Mouse (Mus musculus): ENCODE data around the gene Birc6. TPM values are rescaled to one million over a fixed set of nuclear protein-coding genes. Genes with fewer than 3 reads are reported as not detected.

Birc6 gene
- total and polyA plus RNA-seq, 2 experiments from 2014 or later: 96.6 to 137 TPM

DNA sequence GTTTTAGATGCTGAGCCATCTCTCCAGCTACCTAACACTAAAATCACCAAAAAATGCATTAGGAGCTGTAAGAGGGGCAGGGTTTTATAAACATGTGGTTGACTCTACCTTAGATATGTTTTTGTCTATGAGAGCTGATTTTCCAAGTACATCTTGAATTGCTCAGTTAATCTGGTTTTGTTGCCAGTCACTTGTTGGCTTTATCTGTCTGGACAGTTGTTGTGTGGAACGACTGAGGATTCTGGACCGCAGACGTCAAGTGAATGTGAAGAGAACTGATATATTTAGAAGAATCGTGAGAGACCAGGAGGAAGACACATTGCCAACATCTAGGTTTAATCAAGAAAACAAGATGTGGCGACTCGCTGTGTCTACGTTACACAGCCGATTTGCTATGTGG is 183.5 kb downstream of the Birc6 start:
- WGBS: 88% methylated on average over 8 of the region's 8 CpGs
- no peaks in the 10 kb centered on the region for H3K27me3 ChIP-seq (ENCODE audit: insufficient read depth, low read length)
- no peaks in the 10 kb centered on the region for H3K4me1 ChIP-seq (ENCODE audit: insufficient read depth, low read length)
- no peak overlapping the region for H3K4me3 ChIP-seq (ENCODE audit: low read length)
- no peak for ATAC-seq
- H3K27ac ChIP-seq: no peak overlapping the region
- no peaks in the 10 kb centered on the region for H3K36me3 ChIP-seq (ENCODE audit: insufficient read depth, low read length)
- DNase-seq (ENCODE audit: low spot score): no peak
- H3K4me2 ChIP-seq (ENCODE audit: low read depth, low read length): no peak overlapping the region
- no peak for TF ChIP-seq CTCF (IDR thresholded peaks at IDR 0.05; ENCODE audit: low read depth)
- H3K9me3 ChIP-seq (ENCODE audit: low read length): no peaks in the 10 kb centered on the region
- H3K9ac ChIP-seq (replicated peaks; ENCODE audit: low read length): no peak overlapping the region

DNA sequence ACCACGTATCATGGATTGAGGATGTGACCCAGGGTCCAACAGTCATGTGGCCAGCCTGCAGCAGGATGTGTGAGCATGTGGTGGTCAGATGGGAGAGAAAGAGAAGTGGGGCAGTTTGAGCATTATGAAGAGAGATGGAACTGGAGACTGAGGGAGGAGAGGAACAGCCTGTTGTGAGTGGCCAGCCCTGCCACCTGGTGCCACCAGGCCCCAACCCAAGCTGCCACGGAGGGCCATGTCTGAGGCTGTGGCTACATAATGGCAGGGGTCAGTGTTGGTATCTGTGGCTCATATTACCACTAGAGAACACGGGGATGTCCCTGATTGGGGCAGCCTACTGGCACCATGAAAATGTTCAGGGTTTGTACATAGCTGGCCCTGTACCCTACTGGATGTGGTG is 187.0 kb downstream of the Birc6 start:
- TF ChIP-seq CTCF (IDR thresholded peaks at IDR 0.05; ENCODE audit: low read depth): no peak
- H3K36me3 ChIP-seq (ENCODE audit: insufficient read depth, low read length): no peaks in the 10 kb centered on the region
- H3K27ac ChIP-seq: no peak overlapping the region
- no peak for DNase-seq (ENCODE audit: low spot score)
- H3K4me1 ChIP-seq (ENCODE audit: insufficient read depth, low read length): peaks cover 8% of the 10 kb centered on the region
- no peak overlapping the region for H3K9ac ChIP-seq (replicated peaks; ENCODE audit: low read length)
- ATAC-seq: no peak
- WGBS: 59% methylated on average over 3 of the region's 3 CpGs
- H3K27me3 ChIP-seq (ENCODE audit: insufficient read depth, low read length): no peaks in the 10 kb centered on the region
- H3K4me3 ChIP-seq (ENCODE audit: low read length): no peak overlapping the region
- H3K4me2 ChIP-seq (ENCODE audit: low read depth, low read length): no peak overlapping the region
- no peaks in the 10 kb centered on the region for H3K9me3 ChIP-seq (ENCODE audit: low read length)

DNA sequence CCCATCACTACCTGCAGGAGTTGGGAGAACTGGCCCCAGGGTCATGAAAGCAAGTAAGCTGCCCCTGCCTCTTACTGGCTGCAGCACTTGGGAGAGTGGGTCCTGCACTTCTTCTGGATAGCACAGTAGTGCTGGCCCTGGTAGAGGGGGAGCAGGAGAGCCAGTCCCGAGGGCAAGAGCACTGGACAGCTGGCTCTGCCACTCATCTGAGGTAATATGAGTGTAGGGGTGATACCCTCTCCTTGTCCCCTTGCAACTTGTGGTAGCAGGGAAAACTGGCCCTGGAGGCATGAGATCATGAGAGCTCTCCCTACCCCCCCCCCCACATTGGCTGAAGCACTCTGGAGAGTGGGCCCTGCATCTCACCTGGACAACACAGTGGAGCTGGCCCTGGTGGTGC is 187.6 kb downstream of the Birc6 start:
- Histone ChIP-seq H3K4me3 (ENCODE audit: low read length) (no peak overlapping the region), H3K27ac (no peak overlapping the region), H3K9me3 (ENCODE audit: low read length) (no peaks in the 10 kb centered on the region), H3K36me3 (ENCODE audit: insufficient read depth, low read length) (no peaks in the 10 kb centered on the region), H3K9ac (replicated peaks; ENCODE audit: low read length) (no peak overlapping the region), H3K4me1 (ENCODE audit: insufficient read depth, low read length) (peaks cover 8% of the 10 kb centered on the region), H3K27me3 (ENCODE audit: insufficient read depth, low read length) (no peaks in the 10 kb centered on the region), H3K4me2 (ENCODE audit: low read depth, low read length) (no peak overlapping the region)
- ATAC-seq: no peak
- no peak for TF ChIP-seq CTCF (IDR thresholded peaks at IDR 0.05; ENCODE audit: low read depth)
- no peak for DNase-seq (ENCODE audit: low spot score)
- 29% methylated on average over 1 of the region's 1 CpGs for WGBS

DNA sequence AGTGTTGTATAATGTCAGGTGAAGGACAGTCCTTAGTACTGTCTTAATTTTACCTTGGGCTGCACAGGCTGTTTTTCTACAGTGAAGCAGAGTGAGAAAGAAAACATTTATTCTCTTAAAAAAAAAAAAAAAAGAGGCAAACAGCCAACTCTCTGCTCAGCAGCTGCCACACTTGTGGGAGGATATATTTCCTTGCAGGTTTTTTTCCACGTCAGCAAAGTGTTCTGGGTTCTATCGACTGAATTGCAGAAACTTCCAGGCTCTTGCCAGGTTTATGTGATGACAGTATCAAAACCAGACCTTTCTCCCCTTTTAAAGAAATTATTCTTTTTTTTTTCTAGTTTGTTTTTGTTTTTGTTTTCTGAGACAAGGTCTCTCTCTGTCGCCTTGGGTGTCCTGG is 188.5 kb downstream of the Birc6 start:
- Histone ChIP-seq H3K36me3 (ENCODE audit: insufficient read depth, low read length) (no peaks in the 10 kb centered on the region; the same call in 1 of the 2 replicates), H3K4me1 (ENCODE audit: insufficient read depth, low read length) (peaks cover 8% of the 10 kb centered on the region), H3K9me3 (ENCODE audit: low read length) (no peaks in the 10 kb centered on the region), H3K9ac (replicated peaks; ENCODE audit: low read length) (no peak overlapping the region; the same call in 1 of the 2 replicates), H3K4me2 (ENCODE audit: low read depth, low read length) (peak overlapping the region; percentile 93; the same call in 1 of the 2 replicates), H3K27me3 (ENCODE audit: insufficient read depth, low read length) (no peaks in the 10 kb centered on the region), H3K4me3 (ENCODE audit: low read length) (peak overlapping the region; percentile 75; the same call in 1 of the 2 replicates), H3K27ac (no peak overlapping the region)
- TF ChIP-seq CTCF (IDR thresholded peaks at IDR 0.05; ENCODE audit: low read depth): no peak
- WGBS: 66% methylated on average over 3 of the region's 3 CpGs
- DNase-seq (ENCODE audit: low spot score) (no peak), ATAC-seq (no peak)

DNA sequence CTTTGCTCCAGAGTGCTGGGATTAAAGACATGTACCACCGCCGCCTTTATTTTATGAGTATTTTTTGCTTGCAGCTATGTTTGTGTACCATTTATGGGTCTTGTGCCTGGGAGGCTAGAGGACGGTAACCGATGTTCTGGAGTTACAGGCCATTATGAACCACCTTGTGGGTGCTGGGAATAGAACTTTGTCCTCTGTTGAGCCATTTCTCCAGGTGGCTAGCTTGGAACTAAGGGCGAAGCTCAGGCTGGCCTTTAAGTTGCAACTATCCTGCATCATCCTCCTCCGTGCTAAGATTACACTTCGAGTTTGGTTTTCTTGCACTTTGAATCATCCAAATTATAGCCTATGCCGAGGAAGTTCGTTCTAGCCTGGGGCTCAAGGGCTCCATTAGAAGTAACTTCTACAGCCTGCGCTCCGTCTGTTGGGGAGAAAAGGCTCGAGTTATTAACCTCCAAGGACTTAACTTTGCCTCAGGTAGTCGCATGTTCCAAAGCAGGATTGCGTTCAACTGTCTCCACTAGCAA is 189.1 kb downstream of the Birc6 start:
- TF ChIP-seq CTCF (IDR thresholded peaks at IDR 0.05; ENCODE audit: low read depth): no peak
- DNase-seq (ENCODE audit: low spot score) (no peak), ATAC-seq (no peak)
- peaks cover 8% of the 10 kb centered on the region for H3K4me1 ChIP-seq (ENCODE audit: insufficient read depth, low read length)
- peak overlapping the region; percentile 41; the same call in 1 of the 2 replicates for H3K9ac ChIP-seq (replicated peaks; ENCODE audit: low read length)
- no peak overlapping the region for H3K27ac ChIP-seq
- peak overlapping the region; percentile 75 for H3K4me3 ChIP-seq (ENCODE audit: low read length)
- whole genome bisulfite sequencing: 9% methylated on average over 14 of the region's 14 CpGs
- peak overlapping the region; percentile 93 for H3K4me2 ChIP-seq (ENCODE audit: low read depth, low read length)
- H3K27me3 ChIP-seq (ENCODE audit: insufficient read depth, low read length): no peaks in the 10 kb centered on the region
- H3K9me3 ChIP-seq (ENCODE audit: low read length): no peaks in the 10 kb centered on the region
- peaks cover 3% of the 10 kb centered on the region; the same call in 1 of the 2 replicates for H3K36me3 ChIP-seq (ENCODE audit: insufficient read depth, low read length)

DNA sequence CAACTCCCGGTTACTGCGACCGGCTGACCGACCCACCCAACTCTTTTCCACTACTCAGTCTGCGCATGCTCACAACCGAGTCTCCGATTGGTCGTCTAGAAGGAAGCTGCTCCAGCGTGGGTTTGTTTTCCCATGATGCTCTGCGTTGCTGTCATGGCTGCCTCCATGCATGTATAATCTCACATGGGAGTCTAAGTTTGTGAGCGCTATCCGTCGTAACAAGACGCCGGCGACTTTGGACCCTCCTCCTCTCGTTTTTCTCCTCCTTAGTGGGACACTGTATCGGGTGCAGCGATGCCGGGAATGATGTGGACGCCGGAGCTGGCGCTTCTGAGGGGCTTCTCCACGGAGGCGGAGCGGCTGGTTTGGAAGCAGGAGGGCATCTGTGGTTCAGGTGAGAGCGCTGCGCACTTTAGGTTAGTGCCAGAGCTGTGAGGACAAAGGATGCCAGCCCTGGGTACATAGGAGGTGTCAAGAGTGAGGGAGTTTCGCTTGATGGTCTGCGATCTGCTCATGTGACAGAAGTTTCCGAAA is 189.6 kb downstream of the Birc6 start, which contains the start of gene Ttc27:
Gene Ttc27 (plus strand): TSS at position 115 of the 534 bp plus-strand sequence.
- Histone ChIP-seq H3K9me3 (ENCODE audit: low read length) (no peaks in the 10 kb centered on the region), H3K27me3 (ENCODE audit: insufficient read depth, low read length) (no peaks in the 10 kb centered on the region), H3K36me3 (ENCODE audit: insufficient read depth, low read length) (peaks cover 4% of the 10 kb centered on the region; the same call in 1 of the 2 replicates), H3K27ac (no peak within 1 kb of the TSS), H3K9ac (replicated peaks; ENCODE audit: low read length) (peak within 1 kb of the TSS; percentile 62), H3K4me3 (ENCODE audit: low read length) (peak within 1 kb of the TSS; percentile 75), H3K4me2 (ENCODE audit: low read depth, low read length) (peak within 1 kb of the TSS; percentile 93), H3K4me1 (ENCODE audit: insufficient read depth, low read length) (peaks cover 8% of the 10 kb centered on the region)
- DNase-seq (ENCODE audit: low spot score) (peak; percentile 98), ATAC-seq (peak; percentile 96)
- TF ChIP-seq CTCF (IDR thresholded peaks at IDR 0.05; ENCODE audit: low read depth): no peak
- WGBS: 2% methylated on average over 31 of the region's 31 CpGs

DNA sequence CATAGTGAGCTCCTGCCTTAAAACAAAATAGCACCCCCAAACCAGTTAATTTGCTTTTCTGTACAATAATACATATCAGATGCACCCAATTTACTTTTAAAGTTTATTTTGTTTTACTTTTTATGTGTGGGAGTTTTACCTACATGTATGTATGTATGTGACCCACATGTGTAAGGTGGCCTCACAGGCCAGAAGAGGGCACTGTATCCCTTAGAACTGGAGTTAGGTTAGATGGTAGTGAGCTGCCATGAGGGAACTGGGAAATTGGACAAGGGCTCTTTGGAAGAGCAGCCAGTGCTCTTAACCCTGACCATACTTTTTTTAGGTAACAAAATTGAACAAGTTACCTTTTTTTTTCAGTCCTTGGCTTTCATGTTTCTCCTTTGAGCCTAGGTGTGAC is 204.8 kb downstream of the Birc6 start:
- Histone ChIP-seq H3K4me1 (ENCODE audit: insufficient read depth, low read length) (no peaks in the 10 kb centered on the region), H3K27me3 (ENCODE audit: insufficient read depth, low read length) (no peaks in the 10 kb centered on the region), H3K27ac (no peak overlapping the region), H3K4me2 (ENCODE audit: low read depth, low read length) (no peak overlapping the region), H3K4me3 (ENCODE audit: low read length) (no peak overlapping the region), H3K36me3 (ENCODE audit: insufficient read depth, low read length) (no peaks in the 10 kb centered on the region), H3K9ac (replicated peaks; ENCODE audit: low read length) (no peak overlapping the region), H3K9me3 (ENCODE audit: low read length) (no peaks in the 10 kb centered on the region)
- ATAC-seq (no peak), DNase-seq (ENCODE audit: low spot score) (peak; percentile 42)
- peak; percentile 50 for TF ChIP-seq CTCF (IDR thresholded peaks at IDR 0.05; ENCODE audit: low read depth)
